In genomic region chr11:102556716-102557074, GRCm38 (mm10) we compare ENCODE assay signal across 8 mouse cellular contexts. TPM values are rescaled to one million over a fixed set of nuclear protein-coding genes. Genes with fewer than 3 reads are reported as not detected.
DNase-seq lines count a peak whose midpoint lies in the region; ATAC-seq and TF ChIP-seq lines count a peak whose summit lies in the region.

No protein-coding gene starts in this region.

- WGBS in heart, embryonic 15.5 days = 14% methylated on average over 3 of the region's 3 CpGs
- 19% methylated on average over 3 of the region's 3 CpGs for WGBS in hindbrain, embryonic 11.5 days
- 25% methylated on average over 3 of the region's 3 CpGs for WGBS in midbrain, embryonic 10.5 days

- no peak for TF ChIP-seq EP300 in ES-Bruce4 (IDR thresholded peaks at IDR 0.05; ENCODE audit: insufficient read depth, low read depth, low read length)

- ATAC-seq in heart, embryonic 15.5 days (replicated peaks; ENCODE audit: insufficient number of reproducible peaks, insufficient read depth, low FRiP score, low read depth) = no peak
- ATAC-seq in hindbrain, embryonic 11.5 days (ENCODE audit: low FRiP score) = no peak
- ATAC-seq in frontal cortex, adult (ENCODE audit: low TSS enrichment) = no peak

- no peaks in the 10 kb centered on the region for H3K27me3 ChIP-seq in heart, embryonic 15.5 days
- H3K27me3 ChIP-seq in ES-Bruce4 (ENCODE audit: control insufficient read depth, insufficient read depth, low read length, poor library complexity, severe bottlenecking) = no peaks in the 10 kb centered on the region
- H3K27me3 ChIP-seq in hindbrain, embryonic 11.5 days (ENCODE audit: control insufficient read depth, insufficient read depth, low read length) = no peaks in the 10 kb centered on the region
- no peaks in the 10 kb centered on the region for H3K27me3 ChIP-seq in midbrain, embryonic 10.5 days (ENCODE audit: low read depth, poor library complexity, severe bottlenecking)

- H3K36me3 ChIP-seq in heart, embryonic 15.5 days = no peaks in the 10 kb centered on the region
- peaks cover 3% of the 10 kb centered on the region; the same call in 1 of the 2 replicates for H3K36me3 ChIP-seq in ES-Bruce4 (ENCODE audit: control insufficient read depth, insufficient read depth, low read length, poor library complexity, severe bottlenecking)
- no peaks in the 10 kb centered on the region for H3K36me3 ChIP-seq in hindbrain, embryonic 11.5 days (ENCODE audit: control insufficient read depth, insufficient read depth, low read length)
- H3K36me3 ChIP-seq in midbrain, embryonic 10.5 days = peaks cover 6% of the 10 kb centered on the region

- H3K27ac ChIP-seq in heart, embryonic 15.5 days = peak overlapping the region; percentile 91
- no peak overlapping the region for H3K27ac ChIP-seq in ES-Bruce4 (ENCODE audit: insufficient read depth, low read length)
- H3K27ac ChIP-seq in hindbrain, embryonic 11.5 days (ENCODE audit: low read depth, low read length) = no peak overlapping the region
- H3K27ac ChIP-seq in midbrain, embryonic 10.5 days (replicated peaks) = peak overlapping the region; percentile 99

- peaks cover 19% of the 10 kb centered on the region for H3K4me1 ChIP-seq in heart, embryonic 15.5 days (replicated peaks)
- peaks cover 1% of the 10 kb centered on the region for H3K4me1 ChIP-seq in ES-Bruce4 (ENCODE audit: control insufficient read depth, insufficient read depth, low read length)
- peaks cover 4% of the 10 kb centered on the region; the same call in 1 of the 2 replicates for H3K4me1 ChIP-seq in hindbrain, embryonic 11.5 days (replicated peaks; ENCODE audit: control insufficient read depth, insufficient read depth, low read length)
- peaks cover 38% of the 10 kb centered on the region for H3K4me1 ChIP-seq in midbrain, embryonic 10.5 days

- no peak overlapping the region for H3K9ac ChIP-seq in heart, embryonic 15.5 days
- H3K9ac ChIP-seq in ES-Bruce4 (ENCODE audit: low read depth, poor library complexity, severe bottlenecking) = peak overlapping the region; percentile 98
- H3K9ac ChIP-seq in hindbrain, embryonic 11.5 days (ENCODE audit: low read depth, low read length) = 0 out of 2 replicates have a peak overlapping the region, but pooled peaks have one; percentile 96

- TF ChIP-seq POLR2A in ES-Bruce4 (IDR thresholded peaks at IDR 0.05; ENCODE audit: insufficient read depth, low read length) = no peak

- DNase-seq in heart, postnatal 10 days = no peak
- no peak for DNase-seq in hindbrain, embryonic 11.5 days (ENCODE audit: low spot score)
- DNase-seq in midbrain, embryonic 10.5 days (ENCODE audit: low spot score) = no peak
- no peak for DNase-seq in frontal cortex, postnatal 25 days (ENCODE audit: low spot score in 2 of 2)
- DNase-seq in cerebellum, postnatal 25 days = no peak

- H3K9me3 ChIP-seq in heart, embryonic 15.5 days (replicated peaks) = no peaks in the 10 kb centered on the region
- H3K9me3 ChIP-seq in ES-Bruce4 (replicated peaks; ENCODE audit: control insufficient read depth, insufficient read depth, low read length, poor library complexity, severe bottlenecking) = no peaks in the 10 kb centered on the region
- no peaks in the 10 kb centered on the region for H3K9me3 ChIP-seq in hindbrain, embryonic 11.5 days (ENCODE audit: control insufficient read depth, low read length)
- no peaks in the 10 kb centered on the region for H3K9me3 ChIP-seq in midbrain, embryonic 10.5 days (replicated peaks)

- TF ChIP-seq CTCF in ES-Bruce4 (IDR thresholded peaks at IDR 0.05; ENCODE audit: low read depth, low read length) = no peak

- peak overlapping the region; percentile 74 for H3K4me2 ChIP-seq in heart, embryonic 15.5 days
- H3K4me2 ChIP-seq in hindbrain, embryonic 11.5 days (replicated peaks; ENCODE audit: low read depth, low read length) = 0 out of 2 replicates have a peak overlapping the region, but pooled peaks have one; percentile 17

- intact Hi-C loops in heart, postnatal 10 days (cut with DNase I) = loop anchor here (5.0 to 10.0 kb wide), 2 partner anchors 69 to 242 kb away; partner anchors contain the start of gene Ubtf

- peak overlapping the region; percentile 78 for H3K4me3 ChIP-seq in heart, embryonic 15.5 days
- no peak overlapping the region for H3K4me3 ChIP-seq in ES-Bruce4 (ENCODE audit: low read depth, low read length)
- peak overlapping the region; percentile 99 for H3K4me3 ChIP-seq in hindbrain, embryonic 11.5 days (ENCODE audit: low read depth, low read length)
- H3K4me3 ChIP-seq in midbrain, embryonic 10.5 days = peak overlapping the region; percentile 100

RNA-seq across cellular contexts. Expression of gene Gpatch8, which starts 0.5 kb away (rescaled TPM):
- polyA plus RNA-seq in heart, embryonic 15.5 days (2015; fragmentation: Nextera tagmentation; extraction: Ambion mirVana) = 34.4 and 38.4 TPM in 2 replicates
- 10 to 100 TPM; 25.2 to 28.2 TPM for total RNA-seq in heart, postnatal 10 days (2021)
- 75.8 and 89.1 TPM in 2 replicates for polyA plus RNA-seq in ES-Bruce4 (2011; ENCODE audit: insufficient read depth, insufficient read length, low read depth, missing spikeins)
- 48.8 and 68.1 TPM in 2 replicates for polyA plus RNA-seq in hindbrain, embryonic 11.5 days (2014; fragmentation: Nextera tagmentation; extraction: Ambion mirVana)
- polyA plus RNA-seq in midbrain, embryonic 10.5 days (2016; fragmentation: Nextera tagmentation; extraction: Ambion mirVana) = 65.5 and 73.8 TPM in 2 replicates

RNA-seq across cellular contexts. Expression of gene Gm11627, which starts 22.6 kb away (rescaled TPM):
- polyA plus RNA-seq in heart, embryonic 15.5 days (2015; fragmentation: Nextera tagmentation; extraction: Ambion mirVana) = 9.7 and 13.7 TPM in 2 replicates
- total RNA-seq in heart, postnatal 10 days (2021) = 1 to 10 TPM; 1.7 to 2.8 TPM
- 3.8 and 5.3 TPM in 2 replicates for polyA plus RNA-seq in ES-Bruce4 (2011; ENCODE audit: insufficient read depth, insufficient read length, low read depth, missing spikeins)
- 5.6 and 7.3 TPM in 2 replicates for polyA plus RNA-seq in hindbrain, embryonic 11.5 days (2014; fragmentation: Nextera tagmentation; extraction: Ambion mirVana)
- 11.1 and 12.6 TPM in 2 replicates for polyA plus RNA-seq in midbrain, embryonic 10.5 days (2016; fragmentation: Nextera tagmentation; extraction: Ambion mirVana)

RNA-seq across cellular contexts. Expression of gene Fzd2, which starts 47.5 kb away (rescaled TPM):
- 15.1 and 20.4 TPM in 2 replicates for polyA plus RNA-seq in heart, embryonic 15.5 days (2015; fragmentation: Nextera tagmentation; extraction: Ambion mirVana)
- 10 to 100 TPM; 11.1 to 15.7 TPM for total RNA-seq in heart, postnatal 10 days (2021)
- polyA plus RNA-seq in ES-Bruce4 (2011; ENCODE audit: insufficient read depth, insufficient read length, low read depth, missing spikeins) = 30.3 and 36.1 TPM in 2 replicates
- 29.5 and 31.7 TPM in 2 replicates for polyA plus RNA-seq in hindbrain, embryonic 11.5 days (2014; fragmentation: Nextera tagmentation; extraction: Ambion mirVana)
- polyA plus RNA-seq in midbrain, embryonic 10.5 days (2016; fragmentation: Nextera tagmentation; extraction: Ambion mirVana) = 26.5 and 27.9 TPM in 2 replicates

Comparison
In these comparisons a context has a peak if more than half of its experiments do, and no peak if none do; other contexts are left out.
1. H3K27ac ChIP-seq: peak in heart, embryonic 15.5 days (single experiment) and midbrain, embryonic 10.5 days (single experiment); none in ES-Bruce4 (single experiment) and hindbrain, embryonic 11.5 days (single experiment).